Mouse (Mus musculus): ENCODE data around the gene Cd59a. TPM values are rescaled to one million over a fixed set of nuclear protein-coding genes. Genes with fewer than 3 reads are reported as not detected.
"Not testable (repeated sequence)": the region's sequence is repeated elsewhere in the genome, so short reads cannot be mapped to it uniquely, and the experiment has no call there.

Cd59a gene
- polyA plus RNA-seq, 1 experiment from 2014 or later = 11.2 TPM

DNA sequence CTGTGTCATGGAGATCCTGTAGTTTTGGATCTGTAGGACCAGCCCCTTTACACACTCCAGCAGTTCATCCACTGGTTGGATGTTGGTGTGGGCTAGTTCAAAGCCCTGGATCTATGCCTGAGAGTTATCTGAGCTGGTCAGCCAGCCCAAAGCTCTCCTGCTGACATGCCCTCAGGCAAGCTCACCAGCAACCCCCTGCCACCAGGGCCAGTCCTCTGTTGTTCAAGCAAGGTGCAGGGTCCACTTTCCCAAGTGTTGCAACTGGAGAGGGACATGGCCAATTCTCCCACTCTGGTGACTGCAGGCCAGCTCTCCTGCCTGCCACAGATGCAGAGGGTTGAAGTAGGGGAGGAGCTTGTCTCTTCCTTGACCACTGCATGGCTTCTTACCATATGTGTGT lies 18.0 kb downstream of the Cd59a start:
- not testable (repeated sequence) for H3K4me2 ChIP-seq (ENCODE audit: low read length); H3K9ac ChIP-seq (replicated peaks; ENCODE audit: low read length); H3K27me3 ChIP-seq (ENCODE audit: control insufficient read depth, insufficient read depth, low read length); H3K4me3 ChIP-seq (replicated peaks; ENCODE audit: low read depth, low read length); H3K9me3 ChIP-seq (ENCODE audit: control insufficient read depth, low read length); ATAC-seq (ENCODE audit: low FRiP score, low TSS enrichment); H3K4me1 ChIP-seq (ENCODE audit: control insufficient read depth, insufficient read depth, low read length); DNase-seq; H3K27ac ChIP-seq (replicated peaks; ENCODE audit: low read depth, low read length); H3K36me3 ChIP-seq (ENCODE audit: control insufficient read depth, insufficient read depth, low read length)

DNA sequence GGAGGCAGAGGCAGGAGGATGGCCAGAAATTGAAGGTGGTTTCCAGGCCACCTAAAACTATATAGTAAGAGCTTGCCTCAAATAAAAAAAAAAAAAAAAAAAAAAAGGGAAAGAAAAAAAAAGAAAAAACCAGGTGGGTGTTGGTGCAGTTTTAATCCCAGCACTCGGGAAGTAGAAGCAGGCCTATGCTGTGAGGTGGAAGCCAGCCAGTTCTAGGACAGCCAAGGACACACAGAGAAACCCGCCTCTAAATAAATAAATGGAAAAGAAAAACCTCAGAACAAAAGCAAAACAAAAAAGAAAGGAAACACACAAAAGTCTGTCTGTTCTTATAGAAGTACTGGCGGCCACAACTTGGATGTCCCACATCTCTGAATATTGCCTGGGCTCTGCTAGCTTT lies 19.3 kb downstream of the Cd59a start:
- WGBS = 82% methylated on average over 3 of the region's 3 CpGs
- Histone ChIP-seq H3K27ac (replicated peaks; ENCODE audit: low read depth, low read length) (no peak overlapping the region), H3K4me3 (replicated peaks; ENCODE audit: low read depth, low read length) (no peak overlapping the region), H3K9ac (replicated peaks; ENCODE audit: low read length) (no peak overlapping the region), H3K9me3 (ENCODE audit: control insufficient read depth, low read length) (no peaks in the 10 kb centered on the region), H3K4me2 (ENCODE audit: low read length) (no peak overlapping the region), H3K27me3 (ENCODE audit: control insufficient read depth, insufficient read depth, low read length) (no peaks in the 10 kb centered on the region), H3K4me1 (ENCODE audit: control insufficient read depth, insufficient read depth, low read length) (no peaks in the 10 kb centered on the region), H3K36me3 (ENCODE audit: control insufficient read depth, insufficient read depth, low read length) (no peaks in the 10 kb centered on the region)
- no peak for DNase-seq
- no peak for ATAC-seq (ENCODE audit: low FRiP score, low TSS enrichment)

DNA sequence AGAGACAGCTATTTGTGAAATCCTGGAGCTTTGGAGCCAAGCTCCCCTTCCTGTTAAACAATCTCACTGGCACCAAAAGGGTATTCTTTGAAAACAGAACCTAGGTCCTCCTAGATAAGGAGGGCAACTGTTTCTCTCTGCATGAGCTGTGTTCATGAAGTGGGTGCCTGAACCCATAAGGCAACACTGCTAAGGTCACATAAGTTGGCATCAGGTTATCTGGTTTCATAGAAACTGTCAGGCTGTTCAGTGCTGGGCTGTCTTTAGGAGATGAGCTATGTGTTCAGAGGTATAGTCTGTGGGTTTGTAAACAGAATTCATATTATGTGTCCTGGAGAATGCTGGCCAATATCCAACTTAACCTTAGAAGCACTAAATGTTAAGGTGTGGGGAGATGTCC lies 21.6 kb downstream of the Cd59a start:
- H3K4me1 ChIP-seq (ENCODE audit: control insufficient read depth, insufficient read depth, low read length); H3K27me3 ChIP-seq (ENCODE audit: control insufficient read depth, insufficient read depth, low read length); H3K4me3 ChIP-seq (replicated peaks; ENCODE audit: low read depth, low read length); DNase-seq; H3K9me3 ChIP-seq (ENCODE audit: control insufficient read depth, low read length); H3K36me3 ChIP-seq (ENCODE audit: control insufficient read depth, insufficient read depth, low read length); ATAC-seq (ENCODE audit: low FRiP score, low TSS enrichment); H3K27ac ChIP-seq (replicated peaks; ENCODE audit: low read depth, low read length); H3K9ac ChIP-seq (replicated peaks; ENCODE audit: low read length); H3K4me2 ChIP-seq (ENCODE audit: low read length): not testable (repeated sequence)

DNA sequence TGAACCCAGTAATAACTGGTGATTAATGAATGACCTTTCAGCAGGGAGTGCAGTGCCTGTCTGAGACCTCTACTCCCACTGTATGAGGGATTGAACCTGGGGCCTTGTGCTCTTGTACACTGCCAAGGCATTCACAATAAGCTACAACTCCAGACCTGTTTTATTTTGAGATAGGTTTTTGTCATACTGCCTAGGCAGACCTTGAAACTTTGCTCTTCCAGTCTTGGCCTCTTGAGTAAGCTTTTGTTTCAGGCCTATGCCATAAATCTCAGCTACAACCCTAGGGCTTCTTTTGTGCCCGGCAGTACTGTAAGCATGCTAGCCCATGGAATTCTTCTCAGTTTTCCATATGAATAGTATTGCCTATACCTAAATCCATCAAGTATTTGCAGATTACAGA lies 23.5 kb downstream of the Cd59a start:
- Histone ChIP-seq H3K9me3 (ENCODE audit: control insufficient read depth, low read length) (no peaks in the 10 kb centered on the region), H3K4me2 (ENCODE audit: low read length) (no peak overlapping the region), H3K4me1 (ENCODE audit: control insufficient read depth, insufficient read depth, low read length) (no peaks in the 10 kb centered on the region), H3K27ac (replicated peaks; ENCODE audit: low read depth, low read length) (no peak overlapping the region), H3K27me3 (ENCODE audit: control insufficient read depth, insufficient read depth, low read length) (0 out of 2 replicates have a peak, but pooled peaks cover 5% of the 10 kb centered on the region), H3K36me3 (ENCODE audit: control insufficient read depth, insufficient read depth, low read length) (no peaks in the 10 kb centered on the region), H3K9ac (replicated peaks; ENCODE audit: low read length) (no peak overlapping the region), H3K4me3 (replicated peaks; ENCODE audit: low read depth, low read length) (no peak overlapping the region)
- DNase-seq (no peak), ATAC-seq (ENCODE audit: low FRiP score, low TSS enrichment) (no peak)
- WGBS = 78% methylated on average over 1 of the region's 1 CpGs

DNA sequence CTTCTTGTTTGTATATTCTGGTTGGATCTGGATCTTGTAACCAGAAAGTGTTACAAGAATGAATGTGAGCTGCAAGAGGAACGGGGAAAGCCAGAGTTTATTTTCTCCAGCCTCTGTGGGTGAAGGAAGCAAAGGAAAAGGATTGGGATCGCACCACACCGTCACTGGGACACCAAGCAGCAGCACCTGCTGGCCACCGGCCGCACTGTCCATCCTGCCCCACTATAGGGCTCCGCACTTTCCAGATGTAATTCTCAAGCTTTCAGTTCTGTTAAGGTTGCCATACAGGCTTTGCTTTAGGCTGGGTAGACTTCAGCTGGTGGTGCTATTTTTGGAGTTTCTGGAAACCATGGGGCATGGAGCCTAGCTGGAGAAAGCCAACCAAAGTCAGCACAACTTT lies 24.7 kb downstream of the Cd59a start:
- H3K27ac ChIP-seq (replicated peaks; ENCODE audit: low read depth, low read length) = no peak overlapping the region
- ATAC-seq (ENCODE audit: low FRiP score, low TSS enrichment) = no peak

DNA sequence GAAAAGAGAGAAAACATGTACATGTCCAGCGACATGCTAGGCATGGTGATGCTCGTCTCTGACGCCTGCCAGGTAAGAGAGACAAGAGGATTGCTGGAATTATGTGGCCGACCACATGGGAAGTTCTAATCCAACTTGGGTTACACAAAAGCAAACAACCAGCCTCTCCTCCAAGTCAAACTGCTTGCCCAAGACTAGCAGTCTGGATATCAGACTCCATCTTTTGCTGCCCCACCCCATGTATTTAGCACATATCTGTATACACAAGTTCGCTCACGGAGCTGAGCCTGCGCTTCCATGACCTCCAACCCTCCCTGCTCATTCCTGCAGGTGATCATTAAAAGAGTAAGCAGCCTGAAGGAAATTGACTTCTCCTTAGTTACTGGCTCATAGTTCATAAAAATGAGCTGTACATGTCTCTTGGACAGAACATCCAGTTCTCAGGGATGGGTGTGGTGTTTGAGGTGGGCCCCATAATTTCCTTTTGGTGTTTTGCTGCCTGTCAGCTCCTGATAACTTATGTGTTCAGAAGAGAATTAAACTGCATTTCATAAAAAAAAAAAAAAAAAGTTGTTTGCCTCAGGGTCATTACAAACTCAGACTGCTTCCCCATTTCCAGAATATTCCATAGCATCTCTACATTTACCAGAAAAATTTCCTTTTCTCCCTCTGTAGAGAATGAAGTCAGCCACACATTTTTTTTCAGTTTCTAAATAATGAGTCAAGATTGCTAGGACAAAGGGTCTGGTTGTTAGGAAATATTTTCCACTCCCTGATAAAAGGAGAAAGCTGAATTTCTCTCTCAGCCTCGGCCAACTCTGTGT lies 26.3 kb downstream of the Cd59a start:
- DNase-seq (no peak), ATAC-seq (ENCODE audit: low FRiP score, low TSS enrichment) (no peak)
- Histone ChIP-seq H3K27me3 (ENCODE audit: control insufficient read depth, insufficient read depth, low read length) (0 out of 2 replicates have a peak, but pooled peaks cover 5% of the 10 kb centered on the region), H3K9ac (replicated peaks; ENCODE audit: low read length) (0 out of 2 replicates have a peak overlapping the region, but pooled peaks have one; percentile 65), H3K4me3 (replicated peaks; ENCODE audit: low read depth, low read length) (peak overlapping the region; percentile 53), H3K27ac (replicated peaks; ENCODE audit: low read depth, low read length) (0 out of 2 replicates have a peak overlapping the region, but pooled peaks have one; percentile 28), H3K36me3 (ENCODE audit: control insufficient read depth, insufficient read depth, low read length) (no peaks in the 10 kb centered on the region), H3K4me2 (ENCODE audit: low read length) (peak overlapping the region; percentile 87), H3K4me1 (ENCODE audit: control insufficient read depth, insufficient read depth, low read length) (no peaks in the 10 kb centered on the region), H3K9me3 (ENCODE audit: control insufficient read depth, low read length) (no peaks in the 10 kb centered on the region)
- 80% methylated on average over 8 of the region's 8 CpGs for WGBS

More for the DNA sequence above, 24.7 kb downstream of the Cd59a start:
- Histone ChIP-seq H3K27me3 (ENCODE audit: control insufficient read depth, insufficient read depth, low read length) (0 out of 2 replicates have a peak, but pooled peaks cover 5% of the 10 kb centered on the region), H3K9ac (replicated peaks; ENCODE audit: low read length) (no peak overlapping the region), H3K9me3 (ENCODE audit: control insufficient read depth, low read length) (no peaks in the 10 kb centered on the region), H3K36me3 (ENCODE audit: control insufficient read depth, insufficient read depth, low read length) (no peaks in the 10 kb centered on the region), H3K4me3 (replicated peaks; ENCODE audit: low read depth, low read length) (no peak overlapping the region), H3K4me1 (ENCODE audit: control insufficient read depth, insufficient read depth, low read length) (no peaks in the 10 kb centered on the region), H3K4me2 (ENCODE audit: low read length) (no peak overlapping the region)
- no peak for DNase-seq
- 64% methylated on average over 6 of the region's 6 CpGs for WGBS

DNA sequence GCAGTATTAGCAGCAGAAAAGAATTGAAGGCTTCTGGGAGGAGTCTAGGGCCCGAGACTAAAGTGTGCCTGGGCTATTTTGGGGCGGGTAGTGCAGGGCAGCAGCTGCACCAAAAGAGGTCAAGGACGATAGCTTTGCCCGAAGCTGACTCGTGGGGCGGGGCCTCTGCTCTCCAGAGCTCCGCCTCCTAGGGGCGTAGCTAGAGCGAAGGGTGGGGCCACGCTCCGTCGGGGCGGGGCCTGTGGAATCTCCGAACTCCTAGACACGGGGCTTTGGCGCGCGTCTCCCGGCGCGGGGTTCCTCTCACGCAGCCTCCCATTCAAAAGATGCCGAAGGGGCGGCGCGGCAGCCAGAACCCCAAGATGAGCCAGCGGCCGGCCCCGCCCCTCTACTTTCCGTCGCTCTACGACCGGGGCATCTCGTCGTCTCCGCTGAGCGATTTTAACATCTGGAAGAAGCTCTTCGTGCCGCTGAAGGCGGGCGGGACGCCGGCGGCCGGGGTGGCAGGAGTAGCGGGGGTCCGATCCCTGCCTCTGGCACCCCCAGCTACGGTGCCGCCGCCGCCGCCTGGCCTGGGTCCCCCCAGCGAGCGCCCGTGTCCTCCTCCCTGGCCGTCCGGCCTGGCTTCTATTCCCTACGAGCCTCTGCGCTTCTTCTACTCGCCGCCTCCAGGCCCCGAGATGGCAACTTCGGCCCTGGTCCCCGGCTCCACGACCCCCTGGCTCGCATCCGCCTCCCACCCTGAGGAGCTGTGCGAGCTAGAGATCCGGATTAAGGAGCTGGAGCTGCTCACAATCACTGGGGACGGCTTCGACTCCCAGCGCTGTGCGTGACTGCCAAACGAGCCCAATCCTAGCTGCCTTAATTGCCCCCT lies 27.1 kb downstream of the Cd59a start, which contains the start of gene A930018P22Rik:
Gene A930018P22Rik (plus strand): TSS at position 265 of the 874 bp plus-strand sequence.
- ATAC-seq (ENCODE audit: low FRiP score, low TSS enrichment) (peak; percentile 92), DNase-seq (peak; percentile 96)
- Histone ChIP-seq H3K27ac (replicated peaks; ENCODE audit: low read depth, low read length) (0 out of 2 replicates have a peak within 1 kb of the TSS, but pooled peaks have one; percentile 28), H3K4me1 (ENCODE audit: control insufficient read depth, insufficient read depth, low read length) (no peaks in the 10 kb centered on the region), H3K9me3 (ENCODE audit: control insufficient read depth, low read length) (no peaks in the 10 kb centered on the region), H3K4me3 (replicated peaks; ENCODE audit: low read depth, low read length) (peak within 1 kb of the TSS; percentile 53), H3K27me3 (ENCODE audit: control insufficient read depth, insufficient read depth, low read length) (0 out of 2 replicates have a peak, but pooled peaks cover 5% of the 10 kb centered on the region), H3K9ac (replicated peaks; ENCODE audit: low read length) (peak within 1 kb of the TSS; percentile 65), H3K36me3 (ENCODE audit: control insufficient read depth, insufficient read depth, low read length) (no peaks in the 10 kb centered on the region), H3K4me2 (ENCODE audit: low read length) (peak within 1 kb of the TSS; percentile 87)
- under 1% methylated on average over 74 of the region's 74 CpGs for WGBS

DNA sequence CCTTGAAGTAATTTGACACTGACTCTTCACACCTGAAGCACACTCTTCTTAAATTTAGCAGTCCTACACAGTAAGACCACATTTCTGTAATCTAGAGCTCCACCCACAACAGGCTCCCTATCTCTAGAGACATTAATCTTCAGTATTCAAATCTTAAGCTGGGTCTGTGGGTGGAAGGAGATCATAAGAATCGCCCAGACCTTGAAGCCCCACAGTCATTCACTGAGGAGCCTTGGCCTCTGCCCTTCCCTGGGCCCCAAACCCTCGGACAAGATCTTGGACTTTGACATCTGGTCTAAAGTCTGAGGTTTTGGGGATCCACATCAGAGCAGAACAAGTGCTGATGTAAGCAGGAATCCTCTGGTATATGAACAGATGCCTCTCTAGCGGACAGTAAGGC lies 27.9 kb downstream of the Cd59a start:
- H3K36me3 ChIP-seq (ENCODE audit: control insufficient read depth, insufficient read depth, low read length) = no peaks in the 10 kb centered on the region
- no peak overlapping the region for H3K9ac ChIP-seq (replicated peaks; ENCODE audit: low read length)
- H3K27ac ChIP-seq (replicated peaks; ENCODE audit: low read depth, low read length) = no peak overlapping the region
- H3K4me1 ChIP-seq (ENCODE audit: control insufficient read depth, insufficient read depth, low read length) = no peaks in the 10 kb centered on the region
- H3K4me3 ChIP-seq (replicated peaks; ENCODE audit: low read depth, low read length) = peak overlapping the region; percentile 53
- ATAC-seq (ENCODE audit: low FRiP score, low TSS enrichment) = no peak
- DNase-seq = no peak
- no peaks in the 10 kb centered on the region for H3K9me3 ChIP-seq (ENCODE audit: control insufficient read depth, low read length)
- peak overlapping the region; percentile 87 for H3K4me2 ChIP-seq (ENCODE audit: low read length)
- 0 out of 2 replicates have a peak, but pooled peaks cover 5% of the 10 kb centered on the region for H3K27me3 ChIP-seq (ENCODE audit: control insufficient read depth, insufficient read depth, low read length)
- WGBS = 47% methylated on average over 3 of the region's 3 CpGs

Measured in midbrain, embryonic 14.5 days (tissue).